Mouse (Mus musculus) spleen, adult 12 weeks (tissue): ENCODE data around the gene Kcna2.

Experiments used
- DNase-seq: peaks from one replicate; pipeline ENCODE4 v3.0.0; 2022; ENCODE audit warnings: low spot score

The Kcna2 gene

DNA sequence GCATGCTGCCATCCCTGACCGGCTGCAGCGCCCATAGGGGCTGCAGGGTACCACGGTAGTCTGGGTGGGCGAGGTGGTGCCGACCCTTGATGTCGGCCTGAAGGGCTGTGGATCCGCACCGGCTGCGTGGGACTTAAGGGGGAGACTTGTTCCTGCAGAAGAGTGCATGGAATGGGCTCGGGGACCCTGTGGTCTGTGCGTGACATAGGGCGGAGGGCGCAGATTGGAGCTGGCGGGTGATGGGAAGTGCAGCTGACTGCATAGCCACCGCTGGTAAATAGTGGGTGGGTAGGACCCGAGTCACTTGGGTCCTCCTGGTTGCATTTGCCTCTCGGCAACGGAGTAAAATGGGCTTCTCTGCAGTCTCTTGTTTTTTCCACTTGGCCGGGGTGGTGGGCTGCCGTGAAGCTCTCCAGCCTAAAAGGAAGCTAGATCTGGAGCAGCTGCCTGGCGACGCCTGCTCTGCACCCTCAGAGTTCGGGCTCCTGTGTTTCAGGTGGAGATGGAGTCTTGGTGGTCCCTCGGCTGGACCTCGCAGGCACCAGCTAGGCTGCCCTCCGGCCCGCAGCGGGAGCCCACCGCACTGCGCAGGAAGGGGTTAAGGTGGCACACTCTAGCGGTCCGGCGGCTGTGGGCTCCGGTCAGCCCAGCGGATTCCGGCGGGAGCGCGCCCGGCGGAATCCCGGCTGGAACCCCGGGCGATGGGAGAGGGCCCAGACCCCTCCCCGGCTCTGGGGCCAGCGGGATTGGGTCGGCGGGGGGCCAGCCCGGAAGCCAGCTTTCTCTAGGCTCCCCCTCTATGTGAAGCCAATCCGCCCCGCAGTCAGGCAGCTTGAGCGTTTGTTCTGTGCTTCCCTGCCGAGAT, 1.1 kb downstream of the Kcna2 start:
- DNase-seq, result no peak

- DNase-seq, result no peak
Measured at GRCm38 (mm10) chr3:107103041-107103440, 2.1 kb downstream of the Kcna2 start.

DNA sequence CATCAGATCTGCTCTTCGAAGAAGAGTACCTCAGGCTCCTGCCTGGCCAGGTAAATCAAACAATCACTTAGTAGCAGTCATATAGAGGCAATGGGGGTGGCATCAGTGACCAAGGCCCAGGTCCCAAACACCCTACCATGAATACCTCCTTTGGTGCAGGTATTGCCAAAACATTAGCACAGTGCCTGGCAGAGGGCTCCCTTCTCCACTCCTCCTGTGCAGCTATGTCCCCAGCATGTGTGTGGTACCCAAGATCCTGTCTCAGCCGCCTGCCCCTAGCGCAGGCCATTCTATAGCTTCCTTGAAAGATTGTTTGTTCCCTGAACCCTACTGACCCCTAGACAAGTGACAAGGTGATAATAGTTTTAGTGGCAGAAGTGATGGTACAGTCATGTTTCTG, 2.5 kb downstream of the Kcna2 start:
- DNase-seq, result no peak

- DNase-seq, result no peak
Measured at GRCm38 (mm10) chr3:107105986-107106385, 5.0 kb downstream of the Kcna2 start.

GRCm38 (mm10) chr3:107112498-107112897, 11.6 kb downstream of the Kcna2 start:
- no peak for DNase-seq

- DNase-seq, result no peak
Measured at GRCm38 (mm10) chr3:107112932-107113659, 12.2 kb downstream of the Kcna2 start.

- no peak for DNase-seq
Measured at GRCm38 (mm10) chr3:107113771-107114737, 13.1 kb downstream of the Kcna2 start.

GRCm38 (mm10) chr3:107114941-107115340, 14.0 kb downstream of the Kcna2 start:
- no peak for DNase-seq

- DNase-seq, result no peak
Measured at GRCm38 (mm10) chr3:107115746-107116145, 14.8 kb downstream of the Kcna2 start.

- no peak for DNase-seq
Measured at GRCm38 (mm10) chr3:107119864-107120564, 19.1 kb downstream of the Kcna2 start.

GRCm38 (mm10) chr3:107122306-107122705, 21.4 kb downstream of the Kcna2 start:
- DNase-seq, result no peak

DNA sequence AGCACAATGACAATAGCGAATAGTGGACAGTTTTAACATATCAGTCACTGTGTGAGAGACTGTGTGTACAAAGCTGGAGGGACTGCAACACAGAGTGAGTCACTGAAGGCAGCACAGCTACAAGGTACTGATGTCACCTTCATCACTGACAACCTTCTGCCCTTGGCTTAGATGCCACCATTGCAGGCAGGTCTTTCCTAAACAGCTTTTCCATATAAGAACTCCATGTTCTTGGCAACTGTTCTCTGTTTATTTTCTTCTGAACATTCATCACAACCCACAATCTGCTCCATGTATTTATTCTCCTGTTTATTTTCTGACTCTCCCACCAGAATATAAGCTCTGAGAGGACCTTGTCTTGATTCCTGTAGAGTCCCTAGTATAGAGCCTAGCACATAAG, 26.7 kb downstream of the Kcna2 start:
- DNase-seq, result no peak

DNA sequence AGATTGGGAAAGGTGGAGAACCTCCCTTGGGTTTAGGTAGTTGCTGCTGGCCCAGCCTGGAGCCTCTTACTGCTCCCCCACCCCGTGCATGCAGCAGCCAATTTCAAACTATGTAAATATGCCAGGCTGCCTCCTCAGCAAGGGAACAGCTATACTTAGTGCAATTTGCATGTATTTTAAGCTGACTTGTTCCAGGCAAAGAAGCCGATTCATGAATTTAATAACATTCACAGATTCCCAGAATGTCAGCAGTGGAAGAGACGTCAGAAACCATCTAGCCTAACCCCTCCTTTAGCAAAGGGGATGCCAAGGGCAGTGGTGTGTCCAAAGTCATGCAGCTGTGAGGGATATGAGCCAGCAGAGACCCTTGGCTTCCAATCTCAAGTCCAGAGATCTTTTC, 27.5 kb downstream of the Kcna2 start:
- no peak for DNase-seq

GRCm38 (mm10) chr3:107129251-107129650, 28.3 kb downstream of the Kcna2 start:
- DNase-seq, result no peak

DNA sequence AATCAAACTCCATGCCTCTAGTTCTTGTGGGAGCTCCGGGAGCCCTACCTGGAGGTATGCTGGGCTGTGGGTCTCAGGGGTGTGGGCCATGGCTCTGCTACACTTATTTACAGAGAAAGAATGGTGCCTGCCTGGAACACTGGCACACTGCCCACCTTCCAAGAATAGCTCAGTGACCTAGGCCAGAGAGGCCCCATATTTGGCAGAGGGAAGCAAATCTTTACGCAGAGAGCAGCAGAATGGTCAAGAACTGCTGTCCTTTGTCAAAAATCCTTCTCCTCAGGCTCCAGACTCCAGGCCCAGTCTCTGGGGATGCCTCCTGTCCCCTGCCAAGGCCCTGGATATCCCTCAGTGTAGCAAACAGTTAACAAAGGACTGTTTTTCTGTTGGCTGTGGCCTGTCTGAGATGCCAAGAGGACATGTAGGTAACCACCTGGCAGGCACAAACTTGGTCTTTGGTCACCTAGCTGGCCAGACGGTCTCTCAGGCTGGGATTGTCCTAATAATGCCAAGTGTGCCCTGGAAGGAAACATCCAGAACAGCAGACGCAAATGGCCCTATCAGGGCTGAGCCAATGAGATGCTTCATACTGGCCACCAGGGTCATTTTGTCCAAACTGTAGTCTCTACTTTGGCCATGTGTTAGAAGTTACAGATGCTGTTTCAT, 29.8 kb downstream of the Kcna2 start:
- no peak for DNase-seq

GRCm38 (mm10) chr3:107131846-107132245, 30.9 kb downstream of the Kcna2 start:
- DNase-seq, result no peak

- DNase-seq, result no peak
Measured at GRCm38 (mm10) chr3:107132651-107133050, 31.7 kb downstream of the Kcna2 start.

DNA sequence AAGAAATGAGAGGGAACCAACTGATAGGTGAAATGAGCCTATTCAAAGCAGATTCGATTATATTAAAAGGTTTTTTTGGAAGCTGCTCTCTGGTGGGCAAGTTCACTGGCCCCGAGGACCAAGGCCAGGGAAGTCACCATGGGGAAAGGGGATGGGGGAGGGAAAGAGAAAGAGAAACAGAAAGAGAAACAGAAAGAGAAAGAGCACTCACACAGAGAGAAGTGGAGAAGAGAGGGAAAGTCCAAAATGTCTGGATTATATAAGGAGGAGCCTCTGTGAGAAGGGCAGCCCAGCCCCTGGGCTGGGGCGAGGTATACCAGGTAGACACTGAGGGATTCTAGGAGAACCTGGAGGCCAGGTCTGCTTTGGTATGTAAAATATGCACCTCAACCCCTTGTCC, 33.5 kb downstream of the Kcna2 start:
- no peak for DNase-seq

- DNase-seq, result no peak
Measured at GRCm38 (mm10) chr3:107147126-107147525, 46.2 kb downstream of the Kcna2 start.

DNA sequence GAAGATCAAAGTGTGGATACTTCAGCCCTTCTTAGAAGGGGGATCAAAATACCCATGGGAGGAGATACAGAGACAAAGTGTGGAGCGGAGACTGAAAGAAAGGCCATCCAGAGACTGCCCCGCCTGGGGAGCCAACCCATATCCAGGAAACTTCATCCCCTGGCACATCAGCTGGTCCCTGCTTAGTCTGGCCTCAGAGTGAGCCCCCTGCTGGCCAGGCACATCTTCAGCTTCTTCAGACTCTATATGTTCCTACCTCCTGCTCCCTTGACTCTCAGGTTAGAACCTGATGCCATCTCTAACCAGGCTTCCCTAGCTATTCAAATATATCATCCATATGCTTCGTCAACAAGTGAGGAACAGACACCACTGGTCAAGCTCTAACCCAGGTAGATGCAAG, 48.1 kb downstream of the Kcna2 start:
- no peak for DNase-seq

DNA sequence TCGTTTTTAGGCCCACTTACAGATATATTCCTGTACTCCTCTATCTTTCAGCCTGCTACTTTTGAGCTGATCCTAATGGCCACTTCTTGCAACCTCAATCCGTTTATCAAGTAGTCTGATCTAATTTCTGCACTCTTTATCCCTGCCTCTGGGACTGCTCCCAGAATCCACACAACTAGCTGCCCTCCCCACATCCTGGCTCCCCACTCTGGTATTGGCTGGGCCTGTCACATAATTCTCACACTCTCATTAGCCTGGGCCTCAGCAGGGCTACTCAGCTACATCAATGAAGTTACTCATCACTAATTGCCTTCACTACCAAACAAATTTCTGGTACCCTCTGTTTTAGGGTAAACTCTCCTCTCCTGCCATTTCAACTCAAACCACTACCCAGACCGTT, 49.5 kb downstream of the Kcna2 start:
- no peak for DNase-seq
